Mouse (Mus musculus) myocyte (in vitro differentiated cells): ENCODE measurements around the gene Olfr67. TPM values are rescaled to one million over a fixed set of nuclear protein-coding genes. Genes with fewer than 3 reads are reported as not detected.
"Not testable (repeated sequence)": the region's sequence is repeated elsewhere in the genome, so short reads cannot be mapped to it uniquely, and the experiment has no call there.

Experiments
- H3K27me3 ChIP-seq: one replicate; pipeline ENCODE4 v1.6.1; 2011; ENCODE audit not compliant: control insufficient read depth, insufficient read depth, insufficient read length
- H3K36me3 ChIP-seq: one replicate; pipeline ENCODE4 v1.6.1; 2011; ENCODE audit not compliant: control insufficient read depth, insufficient read depth
- H3K4me2 ChIP-seq: one replicate; pipeline ENCODE4 v1.6.1; 2011; ENCODE audit warnings: low read depth, control low read depth
- H3K4me3 ChIP-seq: one replicate; pipeline ENCODE4 v1.5.1; 2011; ENCODE audit warnings: mild to moderate bottlenecking, control low read depth, moderate library complexity
- H3K79me2 ChIP-seq: one replicate; pipeline ENCODE4 v1.6.1; 2011; ENCODE audit not compliant: control insufficient read depth, insufficient read depth
- H3ac ChIP-seq: one replicate; pipeline ENCODE4 v1.6.1; 2011; ENCODE audit not compliant: control insufficient read depth, insufficient read length
- CEBPB ChIP-seq: IDR thresholded peaks from 2 replicates; pipeline ENCODE4 v1.6.1; 2011; ENCODE audit warnings: mild to moderate bottlenecking, moderate library complexity; ENCODE audit not compliant: poor library complexity, insufficient read depth, severe bottlenecking
- E2F4 ChIP-seq: IDR thresholded peaks from one replicate; pipeline ENCODE4 v1.6.1; 2011; ENCODE audit warnings: mild to moderate bottlenecking, control low read depth, moderate library complexity; ENCODE audit not compliant: insufficient read depth
- MAX ChIP-seq: IDR thresholded peaks from one replicate; pipeline ENCODE4 v1.6.1; 2011; ENCODE audit warnings: low read depth, mild to moderate bottlenecking, control low read depth
- MYOD1 ChIP-seq, 3 experiments: IDR thresholded peaks; one replicate each; pipeline ENCODE4 v1.6.1; 2011; ENCODE audit warnings: control low read depth in 2 of 3, low read depth in 2 of 3, mild to moderate bottlenecking in 2 of 3, moderate library complexity in 1 of 3; ENCODE audit not compliant: insufficient read length in 2 of 3, control insufficient read depth in 1 of 3
- MYOG ChIP-seq, 3 experiments: IDR thresholded peaks; one replicate each; pipeline ENCODE4 v1.6.1; 2011; ENCODE audit warnings: control low read depth in 2 of 3, low read depth in 2 of 3, mild to moderate bottlenecking in 2 of 3; ENCODE audit not compliant: insufficient read length in 2 of 3, control insufficient read depth in 1 of 3, insufficient read depth in 1 of 3
- POLR2A ChIP-seq: IDR thresholded peaks from one replicate; pipeline ENCODE4 v1.6.1; 2011; ENCODE audit warnings: low read depth, mild to moderate bottlenecking, control low read depth, moderate library complexity; ENCODE audit not compliant: insufficient read length
- POLR2AphosphoS2 ChIP-seq: IDR thresholded peaks from one replicate; pipeline ENCODE4 v1.6.1; 2011; ENCODE audit warnings: low read depth, control low read depth; ENCODE audit not compliant: insufficient read length
- REST ChIP-seq: IDR thresholded peaks from one replicate; pipeline ENCODE4 v1.6.1; 2011; ENCODE audit warnings: mild to moderate bottlenecking, control low read depth, moderate library complexity; ENCODE audit not compliant: insufficient read depth, insufficient read length
- SRF ChIP-seq: IDR thresholded peaks from one replicate; pipeline ENCODE4 v1.6.1; 2011; ENCODE audit warnings: low read depth; ENCODE audit not compliant: control insufficient read depth, insufficient read length
- TCF12 ChIP-seq: IDR thresholded peaks from one replicate; pipeline ENCODE4 v1.6.1; 2011; ENCODE audit warnings: mild to moderate bottlenecking, control low read depth; ENCODE audit not compliant: poor library complexity, insufficient read depth, severe bottlenecking
- TCF3 ChIP-seq: IDR thresholded peaks from one replicate; pipeline ENCODE4 v1.6.1; 2011; ENCODE audit warnings: low read depth, control low read depth; ENCODE audit not compliant: insufficient read length
- USF1 ChIP-seq: IDR thresholded peaks from one replicate; pipeline ENCODE4 v1.6.1; 2011; ENCODE audit warnings: low read depth, mild to moderate bottlenecking, control low read depth, moderate library complexity
- polyA plus RNA-seq: library from polyadenylated mRNA; unstranded; fragments of >200 nt; fragmentation: generic; extraction: Trizol; gene quantifications from one replicate; pipeline ENCODE4 v1.2.1, GENCODE M21; 2012; ENCODE audit warnings: missing spikeins

Gene Olfr67
- polyA plus RNA-seq, 1 experiment: not detected

- no peak overlapping the region for H3K4me3 ChIP-seq
- H3K36me3 ChIP-seq: no peaks in the 10 kb centered on the region
- TF ChIP-seq REST (no peak), TCF12 (no peak), POLR2AphosphoS2 (no peak), SRF (no peak), POLR2A (no peak), MYOG (IDR thresholded peaks at IDR 0.05; ENCODE audit: control insufficient read depth in 1 of 3, insufficient read depth in 1 of 3, insufficient read length in 2 of 3, low read depth in 2 of 3) (no peak), MYOD1 (IDR thresholded peaks at IDR 0.05; ENCODE audit: control insufficient read depth in 1 of 3, insufficient read length in 2 of 3, low read depth in 2 of 3) (no peak), USF1 (no peak), E2F4 (no peak), MAX (no peak), CEBPB (no peak), TCF3 (no peak)
- no peak overlapping the region for H3ac ChIP-seq
- no peaks in the 10 kb centered on the region for H3K27me3 ChIP-seq
- no peaks in the 10 kb centered on the region for H3K79me2 ChIP-seq
- H3K4me2 ChIP-seq: no peak overlapping the region
These were observed 17.6 kb upstream of the Olfr67 start for GRCm38 (mm10) chr7:103808971-103809800.

GRCm38 (mm10) chr7:103808120-103808519 is 16.5 kb upstream of the Olfr67 start:
- H3K27me3 ChIP-seq, H3K36me3 ChIP-seq, H3K79me2 ChIP-seq, H3K4me2 ChIP-seq, H3K4me3 ChIP-seq, H3ac ChIP-seq: not testable (repeated sequence)

GRCm38 (mm10) chr7:103806856-103807255 is 15.2 kb upstream of the Olfr67 start:
- no peak overlapping the region for H3K4me3 ChIP-seq
- no peak overlapping the region for H3ac ChIP-seq
- no peak overlapping the region for H3K4me2 ChIP-seq
- TF ChIP-seq MYOG (IDR thresholded peaks at IDR 0.05; ENCODE audit: control insufficient read depth in 1 of 3, insufficient read depth in 1 of 3, insufficient read length in 2 of 3, low read depth in 2 of 3): no peak
- TF ChIP-seq SRF: no peak
- TF ChIP-seq REST: no peak
- TF ChIP-seq E2F4: no peak
- TF ChIP-seq POLR2A: no peak
- TF ChIP-seq MYOD1 (IDR thresholded peaks at IDR 0.05; ENCODE audit: control insufficient read depth in 1 of 3, insufficient read length in 2 of 3, low read depth in 2 of 3): no peak
- no peak for TF ChIP-seq CEBPB
- no peak for TF ChIP-seq TCF3
- no peak for TF ChIP-seq USF1
- H3K79me2 ChIP-seq: no peaks in the 10 kb centered on the region
- H3K36me3 ChIP-seq: no peaks in the 10 kb centered on the region
- H3K27me3 ChIP-seq: no peaks in the 10 kb centered on the region

GRCm38 (mm10) chr7:103792669-103793388 is 1.2 kb upstream of the Olfr67 start:
- Histone ChIP-seq H3K27me3 (no peaks in the 10 kb centered on the region), H3K4me2 (no peak overlapping the region), H3K4me3 (no peak overlapping the region), H3K36me3 (no peaks in the 10 kb centered on the region), H3K79me2 (no peaks in the 10 kb centered on the region), H3ac (no peak overlapping the region)
- TF ChIP-seq POLR2A (no peak), TCF12 (no peak), E2F4 (no peak), TCF3 (no peak), MYOG (IDR thresholded peaks at IDR 0.05; ENCODE audit: control insufficient read depth in 1 of 3, insufficient read depth in 1 of 3, insufficient read length in 2 of 3, low read depth in 2 of 3) (no peak), REST (no peak), CEBPB (no peak), MYOD1 (IDR thresholded peaks at IDR 0.05; ENCODE audit: control insufficient read depth in 1 of 3, insufficient read length in 2 of 3, low read depth in 2 of 3) (no peak), POLR2AphosphoS2 (no peak), USF1 (no peak), MAX (no peak), SRF (no peak)

GRCm38 (mm10) chr7:103779598-103779997 is 12.0 kb downstream of the Olfr67 start, which contains the start of gene Olfr68:
Gene Olfr68, minus strand, starts transcription at chr7:103779698.
- no peaks in the 10 kb centered on the region for H3K36me3 ChIP-seq
- H3K27me3 ChIP-seq: no peaks in the 10 kb centered on the region
- TF ChIP-seq CEBPB (no peak), TCF3 (no peak), SRF (no peak), POLR2A (no peak), MYOD1 (IDR thresholded peaks at IDR 0.05; ENCODE audit: control insufficient read depth in 1 of 3, insufficient read length in 2 of 3, low read depth in 2 of 3) (no peak), MYOG (IDR thresholded peaks at IDR 0.05; ENCODE audit: control insufficient read depth in 1 of 3, insufficient read depth in 1 of 3, insufficient read length in 2 of 3, low read depth in 2 of 3) (no peak), TCF12 (no peak), USF1 (no peak), E2F4 (no peak), MAX (no peak), REST (no peak), POLR2AphosphoS2 (no peak)

GRCm38 (mm10) chr7:103777652-103778051 is 14.0 kb downstream of the Olfr67 start:
- H3ac ChIP-seq, H3K4me3 ChIP-seq, H3K36me3 ChIP-seq, H3K79me2 ChIP-seq, H3K27me3 ChIP-seq, H3K4me2 ChIP-seq: not testable (repeated sequence)

More at GRCm38 (mm10) chr7:103779598-103779997, 12.0 kb downstream of the Olfr67 start, which contains the start of gene Olfr68:
- no peak within 1 kb of the TSS for H3K4me3 ChIP-seq
- no peaks in the 10 kb centered on the region for H3K79me2 ChIP-seq
- no peak within 1 kb of the TSS for H3K4me2 ChIP-seq
- no peak within 1 kb of the TSS for H3ac ChIP-seq
